Mouse (Mus musculus): ENCODE data around the gene Setd2. TPM values are rescaled to one million over a fixed set of nuclear protein-coding genes. Genes with fewer than 3 reads are reported as not detected.

Gene Setd2
- polyA plus RNA-seq, 1 experiment from 2014 or later = 16.8 TPM

GRCm38 (mm10) chr9:110667219-110667836 lies 134.9 kb downstream of the Setd2 start:
- H3K36me3 ChIP-seq (ENCODE audit: control insufficient read depth, insufficient read depth, low read length) = no peaks in the 10 kb centered on the region
- H3K27me3 ChIP-seq (replicated peaks; ENCODE audit: control insufficient read depth, insufficient read depth, low read length) = no peaks in the 10 kb centered on the region
- H3K4me1 ChIP-seq (ENCODE audit: control insufficient read depth, insufficient read depth, low read length) = peaks cover 46% of the 10 kb centered on the region
- no peaks in the 10 kb centered on the region for H3K9me3 ChIP-seq (ENCODE audit: control insufficient read depth, low read length)
- no peak for ATAC-seq
- H3K4me3 ChIP-seq (ENCODE audit: low read length) = no peak overlapping the region
- H3K4me2 ChIP-seq (ENCODE audit: low read depth, low read length) = no peak overlapping the region
- WGBS = 49% methylated on average over 4 of the region's 4 CpGs
- H3K27ac ChIP-seq (ENCODE audit: low read length) = no peak overlapping the region
- H3K9ac ChIP-seq (ENCODE audit: low read depth, low read length) = no peak overlapping the region

Small RNAs within 50 kb of the gene (microRNA-seq; reads per million reads assigned to microRNA genes)
- not detected for gene Mir8107

Other genes with a start within 250 kb of the Setd2 start
- gene Elp6, start 227.4 kb upstream of the Setd2 start, polyA plus RNA-seq (2015; fragmentation: Nextera tagmentation; extraction: Ambion mirVana) = 19.9 and 20.5 TPM in 2 replicates
- 25.2 and 26.8 TPM in 2 replicates for gene Scap, start 199.3 kb upstream of the Setd2 start, polyA plus RNA-seq (2015; fragmentation: Nextera tagmentation; extraction: Ambion mirVana)
- gene Ptpn23, start 124.4 kb upstream of the Setd2 start, polyA plus RNA-seq (2015; fragmentation: Nextera tagmentation; extraction: Ambion mirVana) = 10.8 and 12.9 TPM in 2 replicates
- gene Ngp, start 112.8 kb upstream of the Setd2 start, polyA plus RNA-seq (2015; fragmentation: Nextera tagmentation; extraction: Ambion mirVana) = 3.8 and 8.5 TPM in 2 replicates
- 8.7 and 8.8 TPM in 2 replicates for gene Klhl18, start 55.9 kb upstream of the Setd2 start, polyA plus RNA-seq (2015; fragmentation: Nextera tagmentation; extraction: Ambion mirVana)
- 0.53 and 0.78 TPM in 2 replicates for gene Kif9, start 55.6 kb upstream of the Setd2 start, polyA plus RNA-seq (2015; fragmentation: Nextera tagmentation; extraction: Ambion mirVana)
- gene Nradd, start 91.9 kb downstream of the Setd2 start, polyA plus RNA-seq (2015; fragmentation: Nextera tagmentation; extraction: Ambion mirVana) = 25.7 and 28.4 TPM in 2 replicates
- 4.0 and 4.2 TPM in 2 replicates for gene Nbeal2, start 121.6 kb downstream of the Setd2 start, polyA plus RNA-seq (2015; fragmentation: Nextera tagmentation; extraction: Ambion mirVana)
- gene Ccdc12, start 123.9 kb downstream of the Setd2 start, polyA plus RNA-seq (2015; fragmentation: Nextera tagmentation; extraction: Ambion mirVana) = 168 and 188 TPM in 2 replicates
- 0.67 and 0.71 TPM in 2 replicates for gene Myl3, start 209.3 kb downstream of the Setd2 start, polyA plus RNA-seq (2015; fragmentation: Nextera tagmentation; extraction: Ambion mirVana)
- gene Pth1r, start 214.5 kb downstream of the Setd2 start, polyA plus RNA-seq (2015; fragmentation: Nextera tagmentation; extraction: Ambion mirVana) = 15.4 and 16.4 TPM in 2 replicates